Mouse (Mus musculus): ENCODE data around the gene Gfod2. TPM values are rescaled to one million over a fixed set of nuclear protein-coding genes. Genes with fewer than 3 reads are reported as not detected.
A peak's percentile ranks its signal among the peaks of the same experiment; 100 is the strongest.

The Gfod2 gene
- total RNA-seq, 2 experiments from 2014 or later, result 4.2 to 4.8 TPM

GRCm38 (mm10) chr8:105770609-105771008 is 12.1 kb upstream of the Gfod2 start:
- DNase-seq (ENCODE audit: low spot score), result no peak
- intact Hi-C loops (cut with DNase I), result loop anchor here (5.0 kb wide), 1 partner anchor 43 kb away; no protein-coding TSS in a partner anchor

GRCm38 (mm10) chr8:105768485-105769257 is 10.2 kb upstream of the Gfod2 start:
- intact Hi-C loops (cut with DNase I), result no loop called here
- no peak for DNase-seq (ENCODE audit: low spot score)

GRCm38 (mm10) chr8:105757796-105758276 is 628 bp downstream of the Gfod2 start:
- intact Hi-C loops (cut with DNase I), result loop anchor here (5.0 kb wide), 2 partner anchors 46 to 69 kb away; partner anchors contain the start of genes Ranbp10 and Tsnaxip1

GRCm38 (mm10) chr8:105754688-105755087 is 3.8 kb downstream of the Gfod2 start:
- intact Hi-C loops (cut with DNase I), result loop anchor here (5.0 kb wide), 2 partner anchors 42 to 73 kb away; partner anchors contain the start of genes Ranbp10 and Tsnaxip1
- DNase-seq (ENCODE audit: low spot score), result no peak

More at GRCm38 (mm10) chr8:105757796-105758276, 628 bp downstream of the Gfod2 start:
- DNase-seq (ENCODE audit: low spot score), result no peak

GRCm38 (mm10) chr8:105753916-105754315 is 4.5 kb downstream of the Gfod2 start:
- DNase-seq (ENCODE audit: low spot score), result no peak
- intact Hi-C loops (cut with DNase I), result no loop called here

GRCm38 (mm10) chr8:105750606-105751005 is 7.9 kb downstream of the Gfod2 start:
- intact Hi-C loops (cut with DNase I), result no loop called here
- peak; percentile 15 for DNase-seq (ENCODE audit: low spot score)

- no peak for DNase-seq (ENCODE audit: low spot score)
- intact Hi-C loops (cut with DNase I), result no loop called here
Measured at GRCm38 (mm10) chr8:105743301-105743700, 15.2 kb downstream of the Gfod2 start.

GRCm38 (mm10) chr8:105739216-105739615 is 19.2 kb downstream of the Gfod2 start:
- DNase-seq (ENCODE audit: low spot score), result no peak

GRCm38 (mm10) chr8:105732186-105732585 is 26.3 kb downstream of the Gfod2 start:
- intact Hi-C loops (cut with DNase I), result no loop called here
- DNase-seq (ENCODE audit: low spot score), result no peak

More at GRCm38 (mm10) chr8:105739216-105739615, 19.2 kb downstream of the Gfod2 start:
- intact Hi-C loops (cut with DNase I), result no loop called here

- intact Hi-C loops (cut with DNase I), result loop anchor here (5.0 kb wide), 1 partner anchor 45 kb away; no protein-coding TSS in a partner anchor
Measured at GRCm38 (mm10) chr8:105727397-105728124, 30.9 kb downstream of the Gfod2 start.

GRCm38 (mm10) chr8:105725726-105726125 is 32.7 kb downstream of the Gfod2 start:
- no peak for DNase-seq (ENCODE audit: low spot score)
- intact Hi-C loops (cut with DNase I), result loop anchor here (5.0 kb wide), 1 partner anchor 47 kb away; no protein-coding TSS in a partner anchor

More at GRCm38 (mm10) chr8:105727397-105728124, 30.9 kb downstream of the Gfod2 start:
- DNase-seq (ENCODE audit: low spot score), result peak; percentile 65

GRCm38 (mm10) chr8:105722861-105723260 is 35.6 kb downstream of the Gfod2 start:
- intact Hi-C loops (cut with DNase I), result no loop called here
- no peak for DNase-seq (ENCODE audit: low spot score)

- no peak for DNase-seq (ENCODE audit: low spot score)
- intact Hi-C loops (cut with DNase I), result no loop called here
Measured at GRCm38 (mm10) chr8:105719637-105720036, 38.8 kb downstream of the Gfod2 start.

- DNase-seq (ENCODE audit: low spot score), result no peak
- intact Hi-C loops (cut with DNase I), result no loop called here
Measured at GRCm38 (mm10) chr8:105716302-105716945, 42.0 kb downstream of the Gfod2 start.

- intact Hi-C loops (cut with DNase I), result no loop called here
Measured at GRCm38 (mm10) chr8:105715042-105715441, 43.4 kb downstream of the Gfod2 start.

GRCm38 (mm10) chr8:105714139-105714538 is 44.3 kb downstream of the Gfod2 start:
- DNase-seq (ENCODE audit: low spot score), result peak; percentile 62
- intact Hi-C loops (cut with DNase I), result loop anchor here (1.0 to 5.0 kb wide), 5 partner anchors 43 to 308 kb away; partner anchors contain the start of genes Gfod2, Ranbp10 and Tsnaxip1

More at GRCm38 (mm10) chr8:105715042-105715441, 43.4 kb downstream of the Gfod2 start:
- DNase-seq (ENCODE audit: low spot score), result no peak

GRCm38 (mm10) chr8:105712286-105712685 is 46.2 kb downstream of the Gfod2 start:
- intact Hi-C loops (cut with DNase I), result loop anchor here (5.0 kb wide), 3 partner anchors 45 to 310 kb away; partner anchors contain the start of genes Gfod2, Ranbp10 and Tsnaxip1
- DNase-seq (ENCODE audit: low spot score), result no peak

GRCm38 (mm10) chr8:105709317-105709716 is 49.1 kb downstream of the Gfod2 start:
- DNase-seq (ENCODE audit: low spot score), result no peak
- intact Hi-C loops (cut with DNase I), result no loop called here

- intact Hi-C loops (cut with DNase I), result no loop called here
- no peak for DNase-seq (ENCODE audit: low spot score)
Measured at GRCm38 (mm10) chr8:105708675-105709074, 49.8 kb downstream of the Gfod2 start.
